Mouse (Mus musculus): ENCODE measurements around the gene Cdc42se1. TPM values are rescaled to one million over a fixed set of nuclear protein-coding genes. Genes with fewer than 3 reads are reported as not detected.

Cdc42se1 gene
- polyA plus RNA-seq, 1 experiment, result 62.5 TPM

DNA sequence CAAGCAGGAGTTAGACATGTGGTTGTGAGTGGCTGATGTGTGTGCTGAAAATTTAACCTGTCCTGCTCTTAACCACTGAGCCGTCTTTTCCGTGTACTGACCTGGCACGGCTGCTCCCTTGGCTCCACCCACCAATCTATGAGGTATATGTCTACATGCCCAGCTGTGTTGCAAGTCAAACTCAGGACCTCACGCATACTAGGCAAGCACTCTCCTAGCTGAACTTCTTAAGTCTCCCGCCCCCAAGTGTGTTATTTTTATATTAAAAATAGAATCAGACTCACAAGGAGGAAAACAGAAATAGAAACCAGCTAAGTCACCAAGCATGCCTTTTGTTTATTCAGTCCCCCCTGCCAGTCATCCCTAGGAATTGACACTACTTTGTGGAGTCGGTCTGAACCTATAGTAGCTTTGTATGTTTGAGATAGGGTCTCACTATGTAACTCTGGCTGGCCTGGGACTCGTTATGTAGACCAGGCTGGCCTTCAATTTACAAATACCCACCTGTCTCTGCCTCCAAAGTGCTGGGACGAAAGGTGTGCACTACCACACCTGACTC lies 9.1 kb downstream of the Cdc42se1 start:
- TF ChIP-seq CTCF (IDR thresholded peaks at IDR 0.05; ENCODE audit: borderline replicate concordance, extremely low read depth, insufficient read depth, insufficient read length) (no peak), POLR2A (IDR thresholded peaks at IDR 0.05; ENCODE audit: borderline replicate concordance, extremely low read depth, insufficient read depth, insufficient read length, poor library complexity, severe bottlenecking) (no peak)
- DNase-seq (ENCODE audit: low read depth), result no peak

DNA sequence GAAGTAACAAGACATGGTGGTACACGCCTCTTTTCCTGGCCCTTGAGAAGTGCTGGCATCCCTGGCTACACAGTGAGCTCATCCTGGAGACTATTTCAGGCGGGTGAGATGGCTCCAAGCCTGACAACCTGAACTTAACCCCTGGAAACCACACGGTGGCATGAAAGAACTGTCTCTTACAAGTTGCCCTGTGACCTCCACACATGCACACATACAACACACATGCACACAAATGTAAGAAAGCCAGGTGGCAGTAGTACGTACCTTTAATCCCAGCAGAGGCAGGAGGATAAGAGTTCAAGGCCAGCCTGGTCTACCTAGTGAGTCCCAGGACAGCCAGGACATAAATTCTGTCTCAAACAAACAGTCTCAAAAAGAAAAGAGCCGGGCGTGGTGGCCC lies 10.5 kb downstream of the Cdc42se1 start:
- DNase-seq (ENCODE audit: low read depth), result no peak
- TF ChIP-seq CTCF (IDR thresholded peaks at IDR 0.05; ENCODE audit: borderline replicate concordance, extremely low read depth, insufficient read depth, insufficient read length) (no peak), POLR2A (IDR thresholded peaks at IDR 0.05; ENCODE audit: borderline replicate concordance, extremely low read depth, insufficient read depth, insufficient read length, poor library complexity, severe bottlenecking) (no peak)

DNA sequence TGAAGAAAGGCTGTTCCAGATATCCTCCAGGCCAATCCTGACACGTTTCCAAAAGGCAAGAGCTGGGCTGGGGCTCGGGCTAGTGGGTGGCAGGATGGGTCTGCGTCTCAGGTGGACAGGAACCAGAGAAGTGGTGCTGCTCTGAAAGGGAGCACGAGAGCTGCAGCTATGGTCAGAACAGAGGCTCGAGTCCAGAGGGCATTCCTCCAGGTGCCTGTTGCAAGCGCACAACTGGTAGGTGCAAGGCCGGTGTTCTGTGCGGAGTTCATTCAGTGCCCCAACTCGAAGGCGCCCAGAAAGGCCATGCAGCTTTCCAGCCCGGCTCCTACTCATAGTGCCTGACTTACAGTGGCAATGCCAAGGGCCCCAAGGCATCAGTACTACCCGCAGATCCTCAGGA lies 11.4 kb downstream of the Cdc42se1 start:
- no peak for TF ChIP-seq CTCF (IDR thresholded peaks at IDR 0.05; ENCODE audit: borderline replicate concordance, extremely low read depth, insufficient read depth, insufficient read length)
- TF ChIP-seq POLR2A (IDR thresholded peaks at IDR 0.05; ENCODE audit: borderline replicate concordance, extremely low read depth, insufficient read depth, insufficient read length, poor library complexity, severe bottlenecking), result no peak
- DNase-seq (ENCODE audit: low read depth), result no peak

DNA sequence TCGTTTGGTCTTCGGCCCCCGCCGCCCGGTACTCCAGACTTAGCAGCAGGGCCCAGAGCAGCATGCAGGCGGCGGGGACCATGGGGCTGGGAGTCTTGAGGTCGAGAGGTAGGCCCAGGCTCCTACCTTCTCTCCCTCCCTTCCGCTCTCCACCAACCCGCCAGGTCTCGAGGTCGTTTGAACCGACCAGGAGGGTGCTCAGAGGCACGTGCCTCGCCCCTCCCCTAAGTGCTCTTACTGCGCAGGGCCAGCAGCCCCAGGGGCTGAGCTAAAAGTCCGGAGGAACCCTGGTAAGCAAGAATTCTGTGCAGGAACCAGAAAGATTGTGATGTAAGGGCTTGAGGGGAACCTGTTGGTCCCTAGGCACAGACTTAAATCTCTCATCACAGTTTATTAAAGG lies 12.4 kb downstream of the Cdc42se1 start:
- DNase-seq (ENCODE audit: low read depth), result no peak
- TF ChIP-seq CTCF (IDR thresholded peaks at IDR 0.05; ENCODE audit: borderline replicate concordance, extremely low read depth, insufficient read depth, insufficient read length) (no peak), POLR2A (IDR thresholded peaks at IDR 0.05; ENCODE audit: borderline replicate concordance, extremely low read depth, insufficient read depth, insufficient read length, poor library complexity, severe bottlenecking) (no peak)

DNA sequence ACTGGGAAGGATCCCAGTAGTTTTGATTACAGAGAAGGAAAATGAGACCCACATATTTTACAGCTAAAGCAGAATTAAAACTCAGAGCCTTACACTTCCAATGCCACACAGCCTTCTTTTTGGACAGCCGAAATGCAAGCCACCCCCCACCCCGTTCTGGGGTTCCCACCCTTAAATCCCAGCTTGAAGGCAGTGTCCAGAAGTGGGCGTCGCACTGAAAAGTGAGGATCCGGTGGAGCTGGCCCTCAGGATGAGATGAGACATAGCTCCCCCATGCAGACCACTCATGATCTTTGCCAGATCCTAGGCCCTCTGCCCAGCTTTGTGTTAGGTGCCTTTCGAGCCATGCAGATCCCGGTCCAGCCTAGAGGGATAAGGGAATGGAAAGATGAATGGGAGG lies 13.0 kb downstream of the Cdc42se1 start, which contains the start of gene Gm128:
Gm128 (minus strand) TSS at position 101 of the 400 bp plus-strand sequence.
- TF ChIP-seq POLR2A (IDR thresholded peaks at IDR 0.05; ENCODE audit: borderline replicate concordance, extremely low read depth, insufficient read depth, insufficient read length, poor library complexity, severe bottlenecking) (no peak), CTCF (IDR thresholded peaks at IDR 0.05; ENCODE audit: borderline replicate concordance, extremely low read depth, insufficient read depth, insufficient read length) (no peak)
- no peak for DNase-seq (ENCODE audit: low read depth)

DNA sequence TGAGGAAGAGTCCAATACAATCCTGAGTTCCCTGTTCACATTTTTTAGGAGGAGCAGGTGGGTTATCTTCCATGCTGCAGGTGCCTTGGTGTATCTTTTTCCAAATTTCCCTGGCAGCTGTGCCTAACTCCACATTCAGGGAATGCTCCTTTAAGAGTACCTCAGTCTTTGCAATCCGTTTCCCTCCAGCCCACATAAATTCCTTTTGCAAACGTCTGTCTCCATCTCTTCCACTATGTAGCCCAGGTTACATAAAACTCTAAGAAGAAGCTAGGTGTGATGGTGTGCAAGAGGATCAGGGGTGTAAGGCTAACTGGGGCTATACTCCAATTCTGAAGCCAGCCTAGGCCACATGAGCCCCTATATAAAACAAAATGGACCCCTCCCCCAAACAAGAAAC lies 14.6 kb downstream of the Cdc42se1 start:
- no peak for TF ChIP-seq CTCF (IDR thresholded peaks at IDR 0.05; ENCODE audit: borderline replicate concordance, extremely low read depth, insufficient read depth, insufficient read length)
- TF ChIP-seq POLR2A (IDR thresholded peaks at IDR 0.05; ENCODE audit: borderline replicate concordance, extremely low read depth, insufficient read depth, insufficient read length, poor library complexity, severe bottlenecking), result no peak
- no peak for DNase-seq (ENCODE audit: low read depth)

DNA sequence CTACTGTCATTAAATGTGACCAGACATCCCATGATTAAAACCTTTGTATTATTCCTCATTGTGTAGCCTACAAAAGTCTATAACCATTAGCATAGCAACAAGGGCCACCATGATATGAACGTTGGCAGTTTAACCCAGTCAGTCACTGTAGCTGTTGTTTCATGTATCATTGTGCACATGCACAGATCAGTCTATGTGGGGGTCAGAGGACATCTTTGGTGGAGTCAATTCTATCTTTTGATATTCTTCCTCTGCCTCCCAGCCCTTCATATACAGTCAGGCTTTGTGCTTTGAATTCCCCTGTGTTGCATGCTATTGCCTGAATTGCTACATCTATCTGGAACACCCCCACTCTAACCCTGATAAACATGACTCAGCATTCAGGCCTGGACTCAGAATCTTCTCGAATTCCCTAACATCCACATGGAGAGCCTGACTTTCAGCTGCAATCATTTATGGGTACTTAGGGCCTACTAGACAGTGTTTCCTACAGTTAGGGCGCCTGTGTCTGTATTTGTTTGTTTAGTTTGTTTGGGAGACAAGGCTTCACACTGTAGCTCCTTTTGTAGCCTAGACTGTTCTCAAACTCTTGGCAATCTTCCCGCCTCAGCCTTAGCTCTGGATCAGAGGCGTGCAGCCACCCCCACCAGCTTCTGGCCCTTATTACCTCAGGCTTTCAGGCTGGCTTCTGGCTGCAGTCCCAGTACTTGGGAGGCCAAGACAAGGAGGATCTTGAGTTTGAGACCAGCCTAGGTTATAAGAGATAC lies 18.1 kb downstream of the Cdc42se1 start:
- TF ChIP-seq CTCF (IDR thresholded peaks at IDR 0.05; ENCODE audit: borderline replicate concordance, extremely low read depth, insufficient read depth, insufficient read length) (no peak), POLR2A (IDR thresholded peaks at IDR 0.05; ENCODE audit: borderline replicate concordance, extremely low read depth, insufficient read depth, insufficient read length, poor library complexity, severe bottlenecking) (no peak)
- peak; percentile 62 for DNase-seq (ENCODE audit: low read depth)

DNA sequence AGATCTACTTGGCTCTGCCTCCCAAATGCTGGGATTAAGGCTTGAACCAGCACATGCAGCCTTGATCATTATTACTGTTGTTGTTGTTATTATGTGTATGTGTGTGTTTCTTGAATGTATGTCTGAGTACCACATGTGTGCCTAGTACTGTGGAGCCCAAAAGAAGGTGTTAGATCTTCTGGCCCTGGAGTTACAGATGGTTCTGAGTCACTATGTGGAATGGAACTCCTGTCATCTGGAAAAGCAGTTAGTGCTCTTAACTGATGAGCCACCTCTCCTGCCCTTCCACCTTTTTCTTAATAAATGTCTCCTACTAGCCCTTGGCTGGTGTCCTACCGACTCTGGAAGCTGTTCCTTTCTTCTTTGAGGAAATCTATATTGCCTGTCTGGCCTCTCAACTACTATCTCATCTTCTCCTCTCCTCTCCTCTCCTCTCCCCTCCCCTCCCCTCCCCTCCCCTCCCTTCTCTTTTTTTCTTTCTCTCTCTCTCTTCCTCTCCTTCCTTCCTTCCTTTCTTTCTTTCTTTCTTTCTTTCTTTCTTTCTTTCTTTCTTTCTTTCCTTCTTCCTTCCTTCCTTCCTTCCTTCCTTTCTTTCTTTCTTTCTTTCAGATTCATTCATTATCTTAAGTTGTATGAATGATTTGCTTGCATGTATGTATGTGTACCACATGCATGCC lies 19.3 kb downstream of the Cdc42se1 start:
- no peak for TF ChIP-seq CTCF (IDR thresholded peaks at IDR 0.05; ENCODE audit: borderline replicate concordance, extremely low read depth, insufficient read depth, insufficient read length)
- TF ChIP-seq POLR2A (IDR thresholded peaks at IDR 0.05; ENCODE audit: borderline replicate concordance, extremely low read depth, insufficient read depth, insufficient read length, poor library complexity, severe bottlenecking), result no peak
- no peak for DNase-seq (ENCODE audit: low read depth)

DNA sequence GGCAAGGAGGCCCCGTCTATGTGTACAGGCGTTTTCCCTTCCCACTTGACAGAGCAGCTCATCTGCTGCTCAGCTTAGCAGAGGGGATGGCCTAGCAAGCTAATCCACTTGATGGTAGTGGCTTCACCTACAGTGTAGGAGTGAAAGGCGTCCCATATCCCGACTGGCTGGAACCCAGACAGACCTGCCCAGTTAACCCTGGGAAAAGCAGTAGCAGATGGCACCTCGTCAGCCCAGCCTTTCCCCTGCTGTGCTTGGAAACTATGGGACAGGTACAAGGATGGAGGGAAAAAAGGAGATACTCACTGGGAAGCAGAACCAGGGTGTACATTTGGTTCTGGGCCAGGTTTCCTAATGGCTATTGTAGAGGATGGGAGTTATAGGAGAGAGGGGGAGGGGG lies 21.8 kb downstream of the Cdc42se1 start:
- no peak for TF ChIP-seq CTCF (IDR thresholded peaks at IDR 0.05; ENCODE audit: borderline replicate concordance, extremely low read depth, insufficient read depth, insufficient read length)
- TF ChIP-seq POLR2A (IDR thresholded peaks at IDR 0.05; ENCODE audit: borderline replicate concordance, extremely low read depth, insufficient read depth, insufficient read length, poor library complexity, severe bottlenecking), result no peak
- DNase-seq (ENCODE audit: low read depth), result no peak

DNA sequence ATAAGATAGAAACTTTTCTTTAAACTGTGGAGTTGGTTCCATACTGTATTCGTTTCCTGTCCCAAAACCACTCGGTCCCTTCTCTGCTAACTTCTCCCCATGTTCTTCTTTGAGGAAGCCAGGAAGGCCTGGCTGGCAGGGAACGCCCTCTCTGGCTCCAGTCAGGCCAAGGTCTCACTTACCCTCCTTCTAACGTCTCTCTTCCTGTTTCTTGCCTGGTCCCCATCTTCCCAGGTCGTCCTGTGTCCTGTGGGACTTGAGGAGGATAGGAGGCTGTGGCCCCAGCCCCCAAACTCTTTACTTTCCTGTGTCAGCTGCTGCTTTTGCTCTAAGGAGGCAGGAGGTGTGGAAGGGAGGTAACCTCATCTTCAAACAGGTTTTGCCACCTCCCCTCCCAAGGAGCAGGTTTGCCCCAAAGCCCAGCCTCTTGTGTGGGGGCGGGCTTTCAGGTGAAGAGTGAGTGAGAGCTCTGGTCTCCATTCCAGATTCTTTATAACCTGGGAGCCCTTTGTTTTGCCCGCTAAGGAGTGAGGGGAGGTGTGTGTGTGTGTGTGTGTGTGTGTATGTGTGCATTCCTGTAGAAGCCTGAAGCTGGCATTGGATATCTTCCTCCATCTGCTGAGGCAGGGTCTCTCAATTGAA lies 22.4 kb downstream of the Cdc42se1 start, which contains the start of gene Bnipl:
Bnipl (minus strand) TSS at position 411 of the 642 bp plus-strand sequence.
- no peak for TF ChIP-seq POLR2A (IDR thresholded peaks at IDR 0.05; ENCODE audit: borderline replicate concordance, extremely low read depth, insufficient read depth, insufficient read length, poor library complexity, severe bottlenecking)
- no peak for TF ChIP-seq CTCF (IDR thresholded peaks at IDR 0.05; ENCODE audit: borderline replicate concordance, extremely low read depth, insufficient read depth, insufficient read length)
- no peak for DNase-seq (ENCODE audit: low read depth)

DNA sequence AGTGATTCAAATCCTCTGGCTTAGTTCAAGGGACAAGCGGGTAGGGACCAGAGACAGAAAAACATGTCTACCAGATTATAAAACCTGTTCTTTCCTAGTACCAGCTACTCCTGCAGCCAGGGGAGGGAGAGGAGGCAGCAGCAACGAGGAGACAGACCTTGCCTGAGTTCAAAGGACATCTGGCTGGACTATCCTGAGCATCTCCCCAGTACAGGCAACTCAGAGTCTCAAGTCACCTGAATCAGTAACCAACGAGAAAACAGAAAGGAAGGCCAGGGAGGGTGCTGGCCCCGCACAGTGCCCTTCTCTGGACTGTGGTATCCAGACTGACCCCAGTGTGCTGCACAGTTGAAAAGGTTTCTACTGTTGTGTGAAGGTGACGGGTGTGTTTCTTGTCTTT lies 28.4 kb downstream of the Cdc42se1 start:
- TF ChIP-seq POLR2A (IDR thresholded peaks at IDR 0.05; ENCODE audit: borderline replicate concordance, extremely low read depth, insufficient read depth, insufficient read length, poor library complexity, severe bottlenecking) (no peak), CTCF (IDR thresholded peaks at IDR 0.05; ENCODE audit: borderline replicate concordance, extremely low read depth, insufficient read depth, insufficient read length) (no peak)
- no peak for DNase-seq (ENCODE audit: low read depth)

All from brain, embryonic 14.5 days (tissue).